Mouse (Mus musculus) layer of hippocampus, adult 11-12 months (tissue): ENCODE data around the gene D630039A03Rik.

Experiments used
- DNase-seq: peaks from one replicate; pipeline ENCODE4 v3.0.0; 2022; ENCODE audit warnings: low spot score

The D630039A03Rik gene

GRCm38 (mm10) chr4:57916201-57916661, at the start of gene D630039A03Rik:
TSS of gene D630039A03Rik (minus strand) at chr4:57916297.
- DNase-seq, result no peak

- DNase-seq, result no peak
Observed at GRCm38 (mm10) chr4:57965516-57965915, 49.4 kb upstream of the D630039A03Rik start.

- DNase-seq, result no peak
Observed at GRCm38 (mm10) chr4:57964143-57964542, 48.0 kb upstream of the D630039A03Rik start.

GRCm38 (mm10) chr4:57959056-57959455, 43.0 kb upstream of the D630039A03Rik start:
- DNase-seq, result no peak

- DNase-seq, result no peak
Observed at GRCm38 (mm10) chr4:57958098-57958497, 42.0 kb upstream of the D630039A03Rik start.

GRCm38 (mm10) chr4:57957200-57958085, 41.3 kb upstream of the D630039A03Rik start:
- no peak for DNase-seq

GRCm38 (mm10) chr4:57956029-57956960, 40.2 kb upstream of the D630039A03Rik start, which contains the start of gene Txn1:
TSS of gene Txn1 (minus strand) at chr4:57956411.
- peak; percentile 96 for DNase-seq

- peak; percentile 55 for DNase-seq
Observed at GRCm38 (mm10) chr4:57955544-57955958, 39.5 kb upstream of the D630039A03Rik start.

GRCm38 (mm10) chr4:57954991-57955390, 38.9 kb upstream of the D630039A03Rik start:
- DNase-seq, result no peak

- DNase-seq, result no peak
Observed at GRCm38 (mm10) chr4:57954580-57954979, 38.5 kb upstream of the D630039A03Rik start.

- DNase-seq, result no peak
Observed at GRCm38 (mm10) chr4:57953796-57954195, 37.7 kb upstream of the D630039A03Rik start.

GRCm38 (mm10) chr4:57952891-57953290, 36.8 kb upstream of the D630039A03Rik start:
- DNase-seq, result no peak

- DNase-seq, result no peak
Observed at GRCm38 (mm10) chr4:57952416-57952815, 36.3 kb upstream of the D630039A03Rik start.

GRCm38 (mm10) chr4:57949866-57950265, 33.8 kb upstream of the D630039A03Rik start:
- no peak for DNase-seq

GRCm38 (mm10) chr4:57947476-57947875, 31.4 kb upstream of the D630039A03Rik start:
- no peak for DNase-seq

GRCm38 (mm10) chr4:57947036-57947435, 30.9 kb upstream of the D630039A03Rik start:
- no peak for DNase-seq

GRCm38 (mm10) chr4:57942892-57943291, 26.8 kb upstream of the D630039A03Rik start:
- no peak for DNase-seq

- no peak for DNase-seq
Observed at GRCm38 (mm10) chr4:57940631-57941030, 24.5 kb upstream of the D630039A03Rik start.

- DNase-seq, result no peak
Observed at GRCm38 (mm10) chr4:57937292-57937691, 21.2 kb upstream of the D630039A03Rik start.

- no peak for DNase-seq
Observed at GRCm38 (mm10) chr4:57934181-57934580, 18.1 kb upstream of the D630039A03Rik start.

- no peak for DNase-seq
Observed at GRCm38 (mm10) chr4:57930559-57931170, 14.6 kb upstream of the D630039A03Rik start.
